Mouse (Mus musculus) kidney, adult 2 months (tissue): ENCODE results near the gene Olfr701. TPM values are rescaled to one million over a fixed set of nuclear protein-coding genes. Genes with fewer than 3 reads are reported as not detected.

Source experiments
- DNase-seq: peaks from one replicate; pipeline ENCODE4 v3.0.0; 2021
- H3K27ac ChIP-seq: fragments of 200-500 bp; 2 replicates; pipeline ENCODE4 v1.5.1; 2012; ENCODE audit warnings: low read depth, low read length, control low read depth, inconsistent platforms; ENCODE audit not compliant: insufficient read depth
- H3K27me3 ChIP-seq: fragments of 200-500 bp; replicated peaks from 2 replicates; pipeline ENCODE4 v1.6.1; 2012; ENCODE audit warnings: mild to moderate bottlenecking, moderate library complexity, low read length, inconsistent platforms; ENCODE audit not compliant: control insufficient read depth, insufficient read depth
- H3K36me3 ChIP-seq: fragments of 200-500 bp; 2 replicates; pipeline ENCODE4 v1.6.1; 2012; ENCODE audit warnings: mild to moderate bottlenecking, moderate library complexity, low read length, inconsistent platforms; ENCODE audit not compliant: control insufficient read depth, insufficient read depth
- H3K4me1 ChIP-seq: fragments of 200-500 bp; 2 replicates; pipeline ENCODE4 v1.6.1; 2011; ENCODE audit warnings: low read length; ENCODE audit not compliant: control insufficient read depth, insufficient read depth
- H3K4me3 ChIP-seq: fragments of 200-500 bp; 2 replicates; pipeline ENCODE4 v1.5.1; 2011; ENCODE audit warnings: mild to moderate bottlenecking, low read depth, low read length, control low read depth; ENCODE audit not compliant: insufficient read depth
- CTCF ChIP-seq: fragments of 200-500 bp; conservative IDR thresholded peaks from 2 replicates; pipeline ENCODE4 v1.5.1; 2011; ENCODE audit warnings: low read depth, mild to moderate bottlenecking, control low read depth, low read length, moderate library complexity, mixed read lengths; ENCODE audit not compliant: insufficient read depth, insufficient read length
- POLR2A ChIP-seq: fragments of 200-500 bp; IDR thresholded peaks from one replicate; pipeline ENCODE4 v1.6.1; 2011; ENCODE audit warnings: low read depth, low read length, control low read depth
- WGBS: fragments of 180-500 bp; shearing (Covaris S2); methylation state at CpG from one replicate; pipeline ENCODE4 v1.1.7; 2018; 5-methylcytosine and 5-hydroxymethylcytosine counted together
- polyA plus RNA-seq: library from polyadenylated mRNA; depleted of rRNA; stranded (reverse); fragments of >200 nt; gene quantifications from 2 replicates; pipeline ENCODE4 v1.2.3, GENCODE M21; 2012; rRNA removed

Gene Olfr701
- polyA plus RNA-seq, 1 experiment: not detected

GRCm38 (mm10) chr7:106843060-106843459, 29.1 kb downstream of the Olfr701 start, which contains the start of gene Olfr703:
TSS of gene Olfr703 (plus strand) at chr7:106843360.
- H3K4me3 ChIP-seq: no peak within 1 kb of the TSS
- H3K27me3 ChIP-seq: no peaks in the 10 kb centered on the region
- no peak within 1 kb of the TSS for H3K27ac ChIP-seq
- no peaks in the 10 kb centered on the region for H3K36me3 ChIP-seq
- H3K4me1 ChIP-seq: no peaks in the 10 kb centered on the region
- TF ChIP-seq POLR2A: no peak
- no peak for TF ChIP-seq CTCF
- DNase-seq: no peak
- 61% methylated on average over 2 of the region's 2 CpGs for WGBS

- Histone ChIP-seq H3K4me3 (no peak within 1 kb of the TSS), H3K27me3 (no peaks in the 10 kb centered on the region), H3K36me3 (no peaks in the 10 kb centered on the region), H3K4me1 (no peaks in the 10 kb centered on the region), H3K27ac (no peak within 1 kb of the TSS)
- no peak for DNase-seq
- no peak for TF ChIP-seq POLR2A
- no peak for TF ChIP-seq CTCF
Measured at GRCm38 (mm10) chr7:106862885-106863284, 49.0 kb downstream of the Olfr701 start, which contains the start of gene Olfr704. TSS of gene Olfr704 (plus strand) at chr7:106863185.

Other genes with a start within 250 kb of the Olfr701 start
- not detected in 2 replicates for gene Olfr693, start 133.5 kb upstream of the Olfr701 start, polyA plus RNA-seq
- gene Olfr694, start 122.3 kb upstream of the Olfr701 start, polyA plus RNA-seq: not detected in 2 replicates
- not detected in 2 replicates for gene Olfr695, start 97.7 kb upstream of the Olfr701 start, polyA plus RNA-seq
- gene Olfr697, start 71.7 kb upstream of the Olfr701 start, polyA plus RNA-seq: not detected in 2 replicates
- gene Olfr698, start 58.7 kb upstream of the Olfr701 start, polyA plus RNA-seq: not detected in 2 replicates
- not detected in 2 replicates for gene Olfr699, start 20.9 kb upstream of the Olfr701 start, polyA plus RNA-seq
- not detected in 2 replicates for gene Olfr700, start 5.3 kb upstream of the Olfr701 start, polyA plus RNA-seq
- not detected in 2 replicates for gene Olfr702, start 19.8 kb downstream of the Olfr701 start, polyA plus RNA-seq
- gene Olfr703, start 29.2 kb downstream of the Olfr701 start, polyA plus RNA-seq: not detected in 2 replicates
- not detected in 2 replicates for gene Olfr704, start 49.1 kb downstream of the Olfr701 start, polyA plus RNA-seq
- gene Olfr705, start 62.8 kb downstream of the Olfr701 start, polyA plus RNA-seq: not detected in 2 replicates
- gene Olfr706, start 74.0 kb downstream of the Olfr701 start, polyA plus RNA-seq: not detected in 2 replicates
- not detected in 2 replicates for gene Olfr707, start 87.1 kb downstream of the Olfr701 start, polyA plus RNA-seq
- gene Olfr1532-ps1, start 93.9 kb downstream of the Olfr701 start, polyA plus RNA-seq: not detected in 2 replicates
- not detected in 2 replicates for gene Olfr709-ps1, start 118.1 kb downstream of the Olfr701 start, polyA plus RNA-seq
- gene Olfr710, start 134.2 kb downstream of the Olfr701 start, polyA plus RNA-seq: not detected in 2 replicates
- not detected in 2 replicates for gene Olfr6, start 149.8 kb downstream of the Olfr701 start, polyA plus RNA-seq
- gene Olfr711, start 161.3 kb downstream of the Olfr701 start, polyA plus RNA-seq: not detected in 2 replicates
- gene Olfr2, start 191.9 kb downstream of the Olfr701 start, polyA plus RNA-seq: not detected in 2 replicates
- not detected in 2 replicates for gene Olfr713, start 217.0 kb downstream of the Olfr701 start, polyA plus RNA-seq